Mouse (Mus musculus) hindbrain, embryonic 14.5 days (tissue): ENCODE results near the gene Slc9a5. TPM values are rescaled to one million over a fixed set of nuclear protein-coding genes. Genes with fewer than 3 reads are reported as not detected.

Experiments used
- ATAC-seq: fragments of 200-750 bp; cut with Nextera tagmentation; 2 replicates; pipeline ENCODE4 v1.8.0; 2017; ENCODE audit warnings: moderate number of reproducible peaks, mild to moderate bottlenecking, moderate TSS enrichment, moderate library complexity; ENCODE audit not compliant: low FRiP score
- DNase-seq: peaks from one replicate; pipeline ENCODE4 v3.0.0-alpha.2; 2015; ENCODE audit warnings: low spot score
- H3K27ac ChIP-seq: fragments of 300-500 bp; sonication (generic); 2 replicates; pipeline ENCODE4 v1.5.1; 2014; ENCODE audit warnings: mild to moderate bottlenecking, moderate library complexity
- H3K27me3 ChIP-seq: fragments of 300-500 bp; sonication (generic); 2 replicates; pipeline ENCODE4 v1.6.1; 2014; ENCODE audit warnings: mild to moderate bottlenecking, low read length, mixed read lengths; ENCODE audit not compliant: control insufficient read depth, insufficient read depth
- H3K36me3 ChIP-seq: fragments of 300-500 bp; sonication (generic); replicated peaks from 2 replicates; pipeline ENCODE4 v1.6.1; 2014; ENCODE audit not compliant: control insufficient read depth, insufficient read depth
- H3K4me1 ChIP-seq: fragments of 300-500 bp; sonication (generic); replicated peaks from 2 replicates; pipeline ENCODE4 v1.6.1; 2014; ENCODE audit warnings: antibody characterized with exemption, low read length, mixed read lengths; ENCODE audit not compliant: control insufficient read depth, insufficient read depth
- H3K4me2 ChIP-seq: fragments of 300-500 bp; sonication (generic); replicated peaks from 2 replicates; pipeline ENCODE4 v1.6.1; 2014; ENCODE audit warnings: mild to moderate bottlenecking, moderate library complexity
- H3K4me3 ChIP-seq: fragments of 300-500 bp; sonication (generic); replicated peaks from 2 replicates; pipeline ENCODE4 v1.5.1; 2014; ENCODE audit warnings: mild to moderate bottlenecking, low read length
- H3K9ac ChIP-seq: fragments of 300-500 bp; sonication (generic); 2 replicates; pipeline ENCODE4 v1.6.1; 2014
- H3K9me3 ChIP-seq: fragments of 300-500 bp; sonication (generic); 2 replicates; pipeline ENCODE4 v1.6.1; 2016; ENCODE audit warnings: low read length; ENCODE audit not compliant: control insufficient read depth
- WGBS: fragments of 180-500 bp; shearing (Covaris S2); extraction: QIAGEN DNeasy Blood & Tissue Kit; methylation state at CpG from one replicate; pipeline ENCODE4 v1.1.7; 2014; 5-methylcytosine and 5-hydroxymethylcytosine counted together
- polyA plus RNA-seq: library from polyadenylated mRNA; unstranded; fragments of >200 nt; fragmentation: Nextera tagmentation; extraction: Ambion mirVana; gene quantifications from 2 replicates; pipeline ENCODE4 v1.2.1, GENCODE M21; 2014

Slc9a5 gene
- polyA plus RNA-seq, 1 experiment from 2014 or later, result 11.4 TPM

- Histone ChIP-seq H3K4me2 (no peak overlapping the region), H3K9ac (no peak overlapping the region), H3K27me3 (no peaks in the 10 kb centered on the region), H3K4me1 (no peaks in the 10 kb centered on the region), H3K36me3 (no peaks in the 10 kb centered on the region), H3K4me3 (no peak overlapping the region), H3K27ac (no peak overlapping the region), H3K9me3 (no peaks in the 10 kb centered on the region)
- WGBS, result 99% methylated on average over 2 of the region's 2 CpGs
- ATAC-seq (no peak), DNase-seq (no peak)
Observed at GRCm38 (mm10) chr8:105384070-105384469, 35.4 kb downstream of the Slc9a5 start.

- Histone ChIP-seq H3K27ac (no peak overlapping the region), H3K4me3 (no peak overlapping the region), H3K27me3 (no peaks in the 10 kb centered on the region), H3K9ac (no peak overlapping the region), H3K9me3 (no peaks in the 10 kb centered on the region), H3K36me3 (no peaks in the 10 kb centered on the region), H3K4me1 (no peaks in the 10 kb centered on the region), H3K4me2 (no peak overlapping the region)
- no peak for ATAC-seq
- DNase-seq, result no peak
- 76% methylated on average over 1 of the region's 1 CpGs for WGBS
Observed at GRCm38 (mm10) chr8:105387151-105387550, 38.5 kb downstream of the Slc9a5 start.

- Histone ChIP-seq H3K4me3 (no peak overlapping the region), H3K27ac (no peak overlapping the region), H3K9ac (no peak overlapping the region), H3K4me1 (no peaks in the 10 kb centered on the region), H3K36me3 (no peaks in the 10 kb centered on the region), H3K27me3 (no peaks in the 10 kb centered on the region), H3K9me3 (no peaks in the 10 kb centered on the region), H3K4me2 (no peak overlapping the region)
- ATAC-seq (no peak), DNase-seq (no peak)
- WGBS, result 73% methylated on average over 6 of the region's 6 CpGs
Observed at GRCm38 (mm10) chr8:105389096-105389495, 40.5 kb downstream of the Slc9a5 start.

- no peaks in the 10 kb centered on the region for H3K9me3 ChIP-seq
- no peak overlapping the region for H3K4me3 ChIP-seq
- WGBS, result 93% methylated on average over 12 of the region's 12 CpGs
- H3K36me3 ChIP-seq, result no peaks in the 10 kb centered on the region
- DNase-seq, result no peak
- H3K27me3 ChIP-seq, result no peaks in the 10 kb centered on the region
- ATAC-seq, result no peak
- no peak overlapping the region for H3K4me2 ChIP-seq
- no peak overlapping the region for H3K27ac ChIP-seq
- H3K4me1 ChIP-seq, result no peaks in the 10 kb centered on the region
- no peak overlapping the region for H3K9ac ChIP-seq
Observed at GRCm38 (mm10) chr8:105393089-105393787, 44.6 kb downstream of the Slc9a5 start.

- H3K36me3 ChIP-seq, result no peaks in the 10 kb centered on the region
- H3K9me3 ChIP-seq, result no peaks in the 10 kb centered on the region
- no peak overlapping the region for H3K4me3 ChIP-seq
- no peaks in the 10 kb centered on the region for H3K27me3 ChIP-seq
- H3K4me1 ChIP-seq, result no peaks in the 10 kb centered on the region
- H3K27ac ChIP-seq, result no peak overlapping the region
- 63% methylated on average over 7 of the region's 7 CpGs for WGBS
- ATAC-seq (no peak), DNase-seq (no peak)
- no peak overlapping the region for H3K4me2 ChIP-seq
- H3K9ac ChIP-seq, result no peak overlapping the region
Observed at GRCm38 (mm10) chr8:105393915-105394314, 45.3 kb downstream of the Slc9a5 start.

GRCm38 (mm10) chr8:105397747-105398146, 49.1 kb downstream of the Slc9a5 start:
- H3K4me2 ChIP-seq, result no peak overlapping the region
- no peaks in the 10 kb centered on the region for H3K4me1 ChIP-seq
- no peak overlapping the region for H3K4me3 ChIP-seq
- no peaks in the 10 kb centered on the region for H3K9me3 ChIP-seq
- ATAC-seq (no peak), DNase-seq (peak; percentile 66)
- H3K27me3 ChIP-seq, result no peaks in the 10 kb centered on the region
- WGBS, result 35% methylated on average over 3 of the region's 3 CpGs
- no peak overlapping the region for H3K9ac ChIP-seq
- no peak overlapping the region for H3K27ac ChIP-seq
- H3K36me3 ChIP-seq, result no peaks in the 10 kb centered on the region

GRCm38 (mm10) chr8:105400016-105400415, 51.4 kb downstream of the Slc9a5 start:
- Histone ChIP-seq H3K4me3 (no peak overlapping the region), H3K4me1 (no peaks in the 10 kb centered on the region), H3K27me3 (no peaks in the 10 kb centered on the region), H3K4me2 (no peak overlapping the region), H3K9ac (no peak overlapping the region), H3K36me3 (no peaks in the 10 kb centered on the region), H3K9me3 (no peaks in the 10 kb centered on the region), H3K27ac (no peak overlapping the region)
- DNase-seq, result no peak
- no peak for ATAC-seq
- 88% methylated on average over 5 of the region's 5 CpGs for WGBS

GRCm38 (mm10) chr8:105403467-105403866, 54.8 kb downstream of the Slc9a5 start:
- WGBS, result 87% methylated on average over 8 of the region's 8 CpGs
- ATAC-seq (no peak), DNase-seq (no peak)
- H3K36me3 ChIP-seq, result no peaks in the 10 kb centered on the region
- no peak overlapping the region for H3K4me2 ChIP-seq
- H3K4me3 ChIP-seq, result no peak overlapping the region
- no peaks in the 10 kb centered on the region for H3K9me3 ChIP-seq
- H3K27me3 ChIP-seq, result no peaks in the 10 kb centered on the region
- no peaks in the 10 kb centered on the region for H3K4me1 ChIP-seq
- H3K9ac ChIP-seq, result no peak overlapping the region
- H3K27ac ChIP-seq, result no peak overlapping the region

GRCm38 (mm10) chr8:105404496-105404895, 55.9 kb downstream of the Slc9a5 start:
- Histone ChIP-seq H3K4me1 (no peaks in the 10 kb centered on the region), H3K4me3 (no peak overlapping the region), H3K27me3 (no peaks in the 10 kb centered on the region), H3K36me3 (no peaks in the 10 kb centered on the region), H3K9ac (no peak overlapping the region), H3K4me2 (no peak overlapping the region), H3K27ac (no peak overlapping the region), H3K9me3 (no peaks in the 10 kb centered on the region)
- DNase-seq (no peak), ATAC-seq (no peak)
- 48% methylated on average over 1 of the region's 1 CpGs for WGBS

- DNase-seq, result no peak
- Histone ChIP-seq H3K27me3 (no peaks in the 10 kb centered on the region), H3K27ac (no peak overlapping the region), H3K4me2 (no peak overlapping the region), H3K9me3 (no peaks in the 10 kb centered on the region), H3K9ac (no peak overlapping the region), H3K4me3 (no peak overlapping the region), H3K4me1 (no peaks in the 10 kb centered on the region), H3K36me3 (no peaks in the 10 kb centered on the region)
- WGBS, result 77% methylated on average over 10 of the region's 10 CpGs
- ATAC-seq, result no peak
Observed at GRCm38 (mm10) chr8:105406416-105406815, 57.8 kb downstream of the Slc9a5 start.
